Mouse (Mus musculus) CH12.LX (cell line): ENCODE data around the gene Chchd3. TPM values are rescaled to one million over a fixed set of nuclear protein-coding genes. Genes with fewer than 3 reads are reported as not detected.

Source experiments
- DNase-seq: peaks from one replicate; pipeline ENCODE4 v3.0.0-alpha.2; 2013; ENCODE audit errors: extremely low read depth
- H3K27ac ChIP-seq: 2 replicates; pipeline ENCODE4 v1.5.1; 2012; ENCODE audit warnings: low read depth, mild to moderate bottlenecking, control low read depth, moderate library complexity; ENCODE audit not compliant: insufficient read depth
- H3K27me3 ChIP-seq: replicated peaks from 2 replicates; pipeline ENCODE3; 2012; ENCODE audit warnings: inconsistent platforms
- H3K36me3 ChIP-seq, 2 experiments: replicated peaks in 1 of 2; 2 replicates each; pipeline versions ENCODE3 to v1.6.1; 2012; ENCODE audit warnings: inconsistent platforms in 1 of 2, low read length in 1 of 2, mild to moderate bottlenecking in 1 of 2, mixed read lengths in 1 of 2, moderate library complexity in 1 of 2; ENCODE audit not compliant: control insufficient read depth in 1 of 2, insufficient read depth in 1 of 2
- H3K4me1 ChIP-seq, 2 experiments: 2 replicates each; pipeline ENCODE4 v1.6.1; 2012; ENCODE audit warnings: inconsistent platforms in 1 of 2, moderate library complexity in 1 of 2; ENCODE audit not compliant: insufficient read depth in 2 of 2, control insufficient read depth in 1 of 2
- H3K4me2 ChIP-seq: 2 replicates; pipeline ENCODE4 v1.6.1; 2012; ENCODE audit warnings: low read depth, mild to moderate bottlenecking, control low read depth; ENCODE audit not compliant: poor library complexity, insufficient read depth, severe bottlenecking
- H3K4me3 ChIP-seq, 3 experiments: fragments of 150-350 bp in 1 of 3; sonication (generic) in 1 of 3; replicated peaks in 1 of 3; 2 replicates each; pipeline versions ENCODE3 to v1.5.1; 2011 to 2012; ENCODE audit warnings: low read depth in 2 of 3, low read length in 2 of 3, mild to moderate bottlenecking in 2 of 3, moderate library complexity in 2 of 3, control low read depth in 1 of 3, improper control_type of control experiment in 1 of 3, inconsistent platforms in 1 of 3, mixed read lengths in 1 of 3; ENCODE audit not compliant: poor library complexity in 1 of 3
- H3K79me2 ChIP-seq: replicated peaks from 2 replicates; pipeline ENCODE4 v1.6.1; 2012; ENCODE audit warnings: mild to moderate bottlenecking, moderate library complexity; ENCODE audit not compliant: control insufficient read depth, poor library complexity, insufficient read depth, severe bottlenecking; ENCODE audit errors: extremely low read depth
- H3K9ac ChIP-seq: 2 replicates; pipeline ENCODE4 v1.6.1; 2012; ENCODE audit warnings: low read depth, mild to moderate bottlenecking, control low read depth, moderate library complexity; ENCODE audit not compliant: insufficient read depth
- H3K9me3 ChIP-seq: replicated peaks from 2 replicates; pipeline ENCODE3; 2012; ENCODE audit warnings: low read length, inconsistent platforms, mixed read lengths
- CHD1 ChIP-seq: IDR thresholded peaks from 2 replicates; pipeline ENCODE4 v1.6.1; 2012; ENCODE audit warnings: low read depth, low read length, improper control_type of control experiment, inconsistent platforms
- CTCF ChIP-seq, 2 experiments: IDR thresholded peaks in 1 of 2; conservative IDR thresholded peaks in 1 of 2; 2 replicates each; pipeline ENCODE4 v1.5.1; 2011 to 2012; ENCODE audit warnings: low read depth in 2 of 2, low read length in 2 of 2, improper control_type of control experiment in 1 of 2, inconsistent platforms in 1 of 2, mild to moderate bottlenecking in 1 of 2, moderate library complexity in 1 of 2
- ELF1 ChIP-seq: IDR thresholded peaks from 2 replicates; pipeline ENCODE4 v1.6.1; 2014; ENCODE audit warnings: low read depth, mild to moderate bottlenecking, inconsistent platforms, low read length, improper control_type of control experiment
- ETS1 ChIP-seq: conservative IDR thresholded peaks from 2 replicates; pipeline ENCODE4 v1.6.1; 2012; ENCODE audit warnings: low read depth, mild to moderate bottlenecking, inconsistent platforms, low read length, improper control_type of control experiment, moderate library complexity
- HCFC1 ChIP-seq: IDR thresholded peaks from 2 replicates; pipeline ENCODE4 v1.6.1; 2012; ENCODE audit warnings: low read depth, mild to moderate bottlenecking, inconsistent platforms, low read length, improper control_type of control experiment
- IRF4 ChIP-seq: IDR thresholded peaks from 2 replicates; pipeline ENCODE4 v1.6.1; 2014; ENCODE audit warnings: low read depth, mild to moderate bottlenecking, inconsistent platforms, low read length, improper control_type of control experiment
- JUN ChIP-seq: IDR thresholded peaks from 2 replicates; pipeline ENCODE4 v1.6.1; 2011; ENCODE audit warnings: low read depth, mild to moderate bottlenecking, low read length, improper control_type of control experiment, moderate library complexity; ENCODE audit not compliant: insufficient read depth
- JUND ChIP-seq: conservative IDR thresholded peaks from 2 replicates; pipeline ENCODE4 v1.6.1; 2011; ENCODE audit warnings: low read depth, low read length, improper control_type of control experiment
- KAT2A ChIP-seq: IDR thresholded peaks from 2 replicates; pipeline ENCODE4 v1.6.1; 2012; ENCODE audit warnings: low read length, improper control_type of control experiment, inconsistent platforms; ENCODE audit not compliant: insufficient replicate concordance
- MAX ChIP-seq: IDR thresholded peaks from 2 replicates; pipeline ENCODE4 v1.6.1; 2011; ENCODE audit warnings: low read length, improper control_type of control experiment
- MAZ ChIP-seq: IDR thresholded peaks from 2 replicates; pipeline ENCODE4 v1.6.1; 2012; ENCODE audit warnings: low read depth, mild to moderate bottlenecking, inconsistent platforms, low read length, improper control_type of control experiment, moderate library complexity
- MYC ChIP-seq: IDR thresholded peaks from 2 replicates; pipeline ENCODE4 v1.6.1; 2011; ENCODE audit warnings: low read depth, mild to moderate bottlenecking, improper control_type of control experiment, low read length
- NELFE ChIP-seq: IDR thresholded peaks from 2 replicates; pipeline ENCODE4 v1.6.1; 2011; ENCODE audit warnings: low read depth, low read length, improper control_type of control experiment
- NRF1 ChIP-seq: IDR thresholded peaks from 2 replicates; pipeline ENCODE4 v1.6.1; 2014; ENCODE audit warnings: low read depth, mild to moderate bottlenecking, inconsistent platforms, low read length, improper control_type of control experiment, moderate library complexity
- PAX5 ChIP-seq: IDR thresholded peaks from 2 replicates; pipeline ENCODE4 v1.6.1; 2012; ENCODE audit warnings: low read length, inconsistent platforms, mixed read lengths
- POLR2A ChIP-seq: IDR thresholded peaks from 2 replicates; pipeline ENCODE4 v1.6.1; 2011; ENCODE audit warnings: low read depth, mild to moderate bottlenecking, improper control_type of control experiment, low read length
- RAD21 ChIP-seq: IDR thresholded peaks from 2 replicates; pipeline ENCODE4 v1.6.1; 2011; ENCODE audit warnings: low read depth, mild to moderate bottlenecking, low read length, improper control_type of control experiment, moderate library complexity
- RCOR1 ChIP-seq: conservative IDR thresholded peaks from 2 replicates; pipeline ENCODE4 v1.6.1; 2012; ENCODE audit warnings: low read depth, mild to moderate bottlenecking, inconsistent platforms, low read length, improper control_type of control experiment
- SIN3A ChIP-seq: IDR thresholded peaks from 2 replicates; pipeline ENCODE4 v1.6.1; 2012; ENCODE audit warnings: low read length, improper control_type of control experiment, inconsistent platforms
- SMC3 ChIP-seq: IDR thresholded peaks from 2 replicates; pipeline ENCODE4 v1.6.1; 2011; ENCODE audit warnings: low read depth, low read length, improper control_type of control experiment
- TBP ChIP-seq: conservative IDR thresholded peaks from 2 replicates; pipeline ENCODE4 v1.6.1; 2011; ENCODE audit warnings: low read depth, low read length, improper control_type of control experiment
- TCF12 ChIP-seq: IDR thresholded peaks from 2 replicates; pipeline ENCODE4 v1.6.1; 2014; ENCODE audit warnings: low read depth, mild to moderate bottlenecking, inconsistent platforms, low read length, improper control_type of control experiment
- UBTF ChIP-seq: IDR thresholded peaks from 2 replicates; pipeline ENCODE4 v1.6.1; 2012; ENCODE audit warnings: low read depth, mild to moderate bottlenecking, inconsistent platforms, low read length, improper control_type of control experiment, moderate library complexity
- USF1 ChIP-seq: IDR thresholded peaks from 2 replicates; pipeline ENCODE4 v1.6.1; 2014; ENCODE audit warnings: low read depth, mild to moderate bottlenecking, inconsistent platforms, low read length, improper control_type of control experiment
- ZKSCAN1 ChIP-seq: IDR thresholded peaks from 2 replicates; pipeline ENCODE4 v1.6.1; 2012; ENCODE audit warnings: low read depth, inconsistent platforms, low read length, improper control_type of control experiment, borderline replicate concordance
- ZNF384 ChIP-seq: IDR thresholded peaks from 2 replicates; pipeline ENCODE4 v1.6.1; 2012; ENCODE audit warnings: low read depth, low read length, improper control_type of control experiment, inconsistent platforms
- dilution Hi-C: fragments of 300-500 bp; cut with MboI; formaldehyde crosslinking; loops from 2 replicates; pipeline ENCODE4 v1.14.3; 2020; ENCODE audit warnings: low sequenced_read_pairs; ENCODE audit not compliant: extremely low pct_unique_long_range_greater_than_20kb, extremely low pct_ligation_motif_present
- in situ Hi-C: fragments of 300-500 bp; cut with MboI; formaldehyde crosslinking; loops from 3 replicates; pipeline ENCODE4 v1.14.3; 2019; ENCODE audit warnings: low sequenced_read_pairs, low pct_ligation_motif_present, low pct_unique_long_range_greater_than_20kb, mixed read lengths
- polyA plus RNA-seq: library from polyadenylated mRNA; unstranded; fragments of >175 nt; gene quantifications from 2 replicates; pipeline ENCODE4 v1.2.1, GENCODE M21; 2012; ENCODE audit warnings: low read depth; ENCODE audit not compliant: insufficient read length
- total RNA-seq, 2 experiments: library from RNA; depleted of rRNA; stranded (reverse); fragments of 300-350 nt in 1 of 2; fragments of >200 nt in 1 of 2; gene quantifications; 2 replicates each; pipeline ENCODE4 v1.2.3; 2012 to 2014

Chchd3 gene
- total and polyA plus RNA-seq, 3 experiments, result 116 to 197 (median 133) TPM

GRCm38 (mm10) chr6:32874176-32874575 is 185.9 kb downstream of the Chchd3 start:
- Histone ChIP-seq H3K4me3 (no peak overlapping the region), H3K36me3 (peaks cover 0 to 44% of the 10 kb centered on the region in 2 experiments), H3K9me3 (no peaks in the 10 kb centered on the region)
- TF ChIP-seq RCOR1 (no peak), MAZ (no peak), ETS1 (no peak), TCF12 (no peak)
- TF ChIP-seq, all 38 proteins: peak for 0
- H3K27ac ChIP-seq, result no peak overlapping the region
- no peaks in the 10 kb centered on the region for H3K79me2 ChIP-seq
- dilution Hi-C loops (no loop called here), in situ Hi-C loops (no loop called here)
- H3K4me1 ChIP-seq, result no peaks in the 10 kb centered on the region
- no peaks in the 10 kb centered on the region for H3K27me3 ChIP-seq
- no peak overlapping the region for H3K4me2 ChIP-seq
- no peak overlapping the region for H3K9ac ChIP-seq
- DNase-seq, result no peak

- no peak for TF ChIP-seq IRF4
- TF ChIP-seq USF1, result no peak
- TF ChIP-seq JUN, result no peak
- TF ChIP-seq MAX, result no peak
- TF ChIP-seq SMC3, result no peak
- TF ChIP-seq CHD1, result no peak
- no peak for TF ChIP-seq ZNF384
- no peak for TF ChIP-seq RCOR1
- no peak for TF ChIP-seq SIN3A
- no peak for TF ChIP-seq KAT2A
- TF ChIP-seq HCFC1, result no peak
- no peak overlapping the region for H3K9ac ChIP-seq
- H3K4me1 ChIP-seq, result no peaks in the 10 kb centered on the region
- no peaks in the 10 kb centered on the region for H3K27me3 ChIP-seq
- H3K4me2 ChIP-seq, result no peak overlapping the region
- H3K36me3 ChIP-seq, result peaks cover 0 to 40% of the 10 kb centered on the region in 2 experiments
- no peak overlapping the region for H3K27ac ChIP-seq
- H3K4me3 ChIP-seq, result no peak overlapping the region
- in situ Hi-C loops, result no loop called here
- H3K79me2 ChIP-seq, result no peaks in the 10 kb centered on the region
- DNase-seq, result no peak
- H3K9me3 ChIP-seq, result no peaks in the 10 kb centered on the region
- dilution Hi-C loops, result no loop called here
Observed at GRCm38 (mm10) chr6:32872805-32873204, 187.3 kb downstream of the Chchd3 start.

- dilution Hi-C loops, result no loop called here
- Histone ChIP-seq H3K27me3 (no peaks in the 10 kb centered on the region), H3K4me2 (no peak overlapping the region), H3K79me2 (no peaks in the 10 kb centered on the region), H3K36me3 (peaks cover 0 to 30% of the 10 kb centered on the region in 2 experiments), H3K4me3 (no peak overlapping the region), H3K9ac (no peak overlapping the region), H3K9me3 (no peaks in the 10 kb centered on the region), H3K4me1 (no peaks in the 10 kb centered on the region), H3K27ac (no peak overlapping the region)
- in situ Hi-C loops, result no loop called here
- TF ChIP-seq ELF1 (no peak), PAX5 (no peak), POLR2A (no peak), NELFE (no peak), ZKSCAN1 (no peak), MAX (no peak), JUND (no peak), HCFC1 (no peak), NRF1 (no peak), MYC (no peak), USF1 (no peak), CTCF (conservative IDR thresholded peaks at IDR 0.05 in 1 of 2, IDR thresholded peaks at IDR 0.05 in 1 of 2; ENCODE audit: low read depth in 2 of 2, low read length in 2 of 2) (no peak), UBTF (no peak), TBP (no peak), SIN3A (no peak), RAD21 (no peak)
- no peak for DNase-seq
Observed at GRCm38 (mm10) chr6:32850960-32851359, 209.1 kb downstream of the Chchd3 start.
